Mouse (Mus musculus) urinary bladder, postnatal 36 days (tissue): ENCODE results near the gene Npepl1.

Experiments
- DNase-seq, 2 experiments: peaks; one replicate each; pipeline ENCODE4 v3.0.0; 2022; ENCODE audit warnings: low spot score in 2 of 2, mixed read lengths in 1 of 2

Gene Npepl1

DNA sequence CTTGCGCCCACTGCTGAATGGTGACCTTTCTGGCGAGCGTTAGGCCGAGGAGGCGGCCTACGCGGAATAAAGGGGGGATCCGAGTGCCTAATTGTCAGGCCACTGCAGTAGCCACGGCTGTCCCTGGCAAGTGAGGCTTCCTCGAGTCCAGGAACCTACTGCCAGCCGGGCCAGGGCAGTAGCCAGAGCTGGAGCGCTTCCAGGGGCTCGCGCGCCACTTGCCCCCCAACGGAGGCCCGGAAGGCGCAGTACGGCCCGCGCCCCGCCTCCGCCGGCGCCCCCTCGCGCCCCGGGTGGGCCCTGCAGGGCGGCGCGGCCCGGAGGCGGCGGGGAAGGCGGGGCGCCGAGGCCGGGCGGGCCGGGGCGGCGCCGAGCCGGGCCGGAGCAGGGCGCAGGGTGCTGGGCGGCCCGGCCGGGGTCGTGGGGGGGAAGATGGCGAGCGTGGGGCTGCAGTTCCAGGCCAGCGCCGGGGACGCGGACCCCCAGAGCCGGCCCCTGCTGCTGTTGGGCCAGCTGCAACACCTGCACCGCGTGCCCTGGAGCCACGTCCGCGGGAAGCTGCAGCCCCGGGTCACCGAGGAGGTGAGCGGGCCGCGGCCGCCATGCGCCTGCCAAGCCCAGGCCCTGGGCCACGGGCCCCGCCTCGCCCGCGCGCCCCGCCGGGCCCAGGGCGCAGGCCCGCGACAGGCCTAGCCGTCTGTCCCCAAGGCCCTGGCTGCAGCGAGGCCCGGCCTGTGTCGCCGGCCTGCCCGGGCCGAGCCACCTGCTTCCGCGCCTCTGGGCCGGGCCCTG lies at the start of gene Npepl1:
TSS of gene Npepl1 (plus strand) at position 359 of the 792 bp plus-strand sequence.
- peak; percentile 49 to 65 for DNase-seq

DNA sequence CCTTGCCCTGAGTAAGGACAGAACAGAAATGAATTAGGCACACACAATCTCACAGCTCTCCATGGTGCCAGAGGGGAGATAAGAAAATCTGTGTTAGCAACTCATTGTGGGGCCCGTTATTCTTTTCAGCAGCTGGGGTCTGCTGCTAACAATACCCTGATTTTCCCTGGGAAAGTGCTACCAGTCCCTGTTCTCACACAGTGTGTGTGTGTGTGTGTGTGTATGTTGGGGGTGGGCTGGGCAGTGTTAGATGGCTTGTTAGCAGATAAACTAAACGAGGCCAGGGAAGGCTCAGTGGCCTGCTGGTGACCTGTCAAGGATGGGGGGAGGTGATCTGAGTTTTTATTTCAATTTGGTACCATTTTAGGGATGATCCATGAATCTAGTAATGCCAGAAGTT lies 48.9 kb upstream of the Npepl1 start:
- no peak for DNase-seq

GRCm38 (mm10) chr2:174063074-174063473 lies 47.1 kb upstream of the Npepl1 start:
- peak in 1 of 2 experiments; percentile 40 for DNase-seq

GRCm38 (mm10) chr2:174063527-174064211 lies 46.5 kb upstream of the Npepl1 start:
- DNase-seq, result no peak

- DNase-seq, result no peak
Measured at GRCm38 (mm10) chr2:174067793-174068419, 42.2 kb upstream of the Npepl1 start.

DNA sequence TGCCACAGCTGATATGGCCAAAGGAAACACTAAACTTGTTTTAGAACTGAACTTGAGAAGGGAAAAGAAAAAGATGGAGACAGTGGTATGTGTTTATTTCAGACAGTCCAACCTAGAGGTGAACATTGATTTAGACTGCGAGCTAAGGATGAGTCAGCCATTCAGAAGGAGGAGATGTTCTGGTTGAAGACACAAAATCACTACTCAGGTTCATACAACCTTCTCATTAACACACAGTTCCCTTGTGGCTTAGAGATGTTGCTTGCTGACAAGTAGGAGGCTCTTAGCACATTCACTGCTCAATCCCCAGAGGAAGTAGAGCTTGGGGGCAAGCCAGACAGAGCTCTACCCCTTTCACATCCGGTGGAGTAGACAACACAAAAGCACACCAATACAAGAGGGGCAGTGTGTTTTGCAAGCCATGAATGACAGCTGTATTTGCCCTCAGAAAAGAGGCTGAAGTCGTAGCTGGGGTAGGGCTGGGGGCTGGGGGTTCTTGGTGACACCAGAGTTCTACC lies 40.6 kb upstream of the Npepl1 start:
- no peak for DNase-seq

- no peak for DNase-seq
Measured at GRCm38 (mm10) chr2:174071406-174071805, 38.7 kb upstream of the Npepl1 start.

GRCm38 (mm10) chr2:174073156-174073790 lies 36.9 kb upstream of the Npepl1 start:
- no peak for DNase-seq

GRCm38 (mm10) chr2:174074621-174075020 lies 35.5 kb upstream of the Npepl1 start:
- no peak for DNase-seq

DNA sequence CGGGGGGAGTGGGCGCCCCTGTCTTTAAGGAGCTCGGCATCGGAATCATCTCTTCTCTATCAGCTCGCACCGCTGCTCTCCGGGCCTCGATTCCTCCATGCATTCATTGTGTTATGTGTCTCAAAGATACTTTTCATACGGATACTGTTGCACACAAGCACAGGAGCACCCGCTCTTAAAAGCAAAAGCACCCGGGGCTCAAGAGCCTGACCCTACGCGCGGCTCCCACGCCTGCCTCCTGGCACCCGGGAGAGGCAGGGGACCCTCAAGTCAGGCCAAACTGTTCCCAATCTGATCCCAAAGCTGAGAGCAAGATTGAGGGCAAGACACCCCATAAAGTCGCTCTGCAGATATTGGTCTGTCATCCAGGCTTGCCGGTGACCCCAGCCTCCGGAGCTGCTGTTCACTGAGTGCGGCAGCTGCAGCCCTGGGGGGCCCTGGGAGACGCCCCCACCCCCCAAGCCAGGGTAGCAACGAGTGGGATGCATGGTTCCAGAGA lies 35.0 kb upstream of the Npepl1 start:
- DNase-seq, result no peak

- peak; percentile 95 to 96 for DNase-seq
Measured at GRCm38 (mm10) chr2:174075673-174076432, 34.3 kb upstream of the Npepl1 start, which contains the start of gene Stx16. TSS of gene Stx16 (plus strand) at chr2:174076308.

- DNase-seq, result no peak
Measured at GRCm38 (mm10) chr2:174076433-174076824, 33.7 kb upstream of the Npepl1 start.

DNA sequence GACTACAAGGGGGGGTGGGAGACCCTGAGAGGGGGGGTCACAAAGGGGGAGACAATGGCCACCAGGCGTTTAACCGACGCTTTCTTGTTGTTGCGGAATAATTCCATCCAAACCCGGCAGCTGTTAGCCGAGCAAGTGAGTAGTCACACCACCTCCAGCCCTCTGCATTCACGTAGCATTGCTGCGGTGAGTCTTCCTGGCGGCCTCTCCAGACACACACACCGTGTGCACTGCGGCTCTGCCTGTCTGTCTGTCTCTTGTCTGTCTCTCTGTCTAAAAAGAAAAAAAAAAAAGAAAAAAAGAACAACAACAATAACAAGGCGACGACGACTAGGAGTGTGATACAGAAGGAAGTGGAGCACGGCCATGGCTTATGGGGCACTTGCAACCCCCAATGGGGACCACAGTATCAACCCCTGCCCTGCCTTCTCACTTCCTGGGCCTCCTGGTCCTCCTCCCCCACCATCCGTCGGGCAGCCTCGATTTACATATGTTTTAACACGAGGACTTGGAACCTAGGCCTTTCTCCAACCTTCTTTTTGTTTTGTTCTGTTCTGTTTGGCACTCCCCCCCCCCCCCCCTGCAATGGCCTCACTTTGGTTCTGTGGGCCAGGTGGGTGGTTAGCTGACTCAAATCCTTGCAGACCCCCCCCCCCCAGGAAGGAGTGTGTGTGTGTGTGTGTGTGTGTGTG lies 33.0 kb upstream of the Npepl1 start:
- DNase-seq, result no peak

GRCm38 (mm10) chr2:174077776-174078338 lies 32.3 kb upstream of the Npepl1 start:
- DNase-seq, result no peak

DNA sequence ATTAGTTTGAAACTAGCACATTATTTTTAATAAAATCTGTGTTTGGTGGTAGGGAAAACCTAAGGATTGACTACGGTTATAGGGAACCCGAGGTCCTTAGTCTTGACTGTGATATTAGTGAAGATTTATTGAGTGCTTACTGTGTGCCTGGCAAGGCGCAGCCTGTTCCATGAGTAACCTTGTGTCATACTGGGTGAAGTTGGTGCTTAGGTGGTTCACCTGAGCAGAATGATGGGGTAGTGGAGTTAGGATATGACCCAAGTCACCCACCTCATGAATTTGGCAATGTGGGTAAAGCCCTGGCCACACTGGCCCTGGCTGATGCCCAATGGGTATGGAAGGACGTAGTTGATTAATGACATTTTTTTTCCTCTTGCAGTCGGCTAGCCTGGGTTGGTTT lies 28.3 kb upstream of the Npepl1 start:
- no peak for DNase-seq

GRCm38 (mm10) chr2:174082380-174082918 lies 27.7 kb upstream of the Npepl1 start:
- DNase-seq, result no peak

GRCm38 (mm10) chr2:174095086-174095485 lies 15.1 kb upstream of the Npepl1 start:
- DNase-seq, result no peak

- no peak for DNase-seq
Measured at GRCm38 (mm10) chr2:174102399-174102798, 7.8 kb upstream of the Npepl1 start.

DNA sequence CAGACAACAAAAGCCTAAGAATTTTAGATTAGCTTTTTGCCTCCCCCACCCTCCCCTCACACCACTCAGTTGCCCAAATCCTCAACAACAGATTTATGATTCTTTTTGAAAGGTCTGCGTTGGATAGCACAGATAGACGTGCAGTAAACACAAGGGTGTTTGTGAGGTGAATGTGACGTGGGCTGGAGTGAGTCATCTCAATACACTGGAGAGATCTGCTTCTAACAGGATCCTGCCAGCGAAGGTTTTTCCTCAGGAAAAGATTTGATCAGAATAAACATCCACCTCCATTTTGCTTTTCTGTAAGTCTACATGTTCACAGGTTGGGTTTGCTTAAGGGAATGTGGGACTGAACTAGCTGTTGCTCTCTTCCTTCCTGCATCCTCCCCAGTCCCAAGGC lies 6.6 kb upstream of the Npepl1 start:
- no peak for DNase-seq

DNA sequence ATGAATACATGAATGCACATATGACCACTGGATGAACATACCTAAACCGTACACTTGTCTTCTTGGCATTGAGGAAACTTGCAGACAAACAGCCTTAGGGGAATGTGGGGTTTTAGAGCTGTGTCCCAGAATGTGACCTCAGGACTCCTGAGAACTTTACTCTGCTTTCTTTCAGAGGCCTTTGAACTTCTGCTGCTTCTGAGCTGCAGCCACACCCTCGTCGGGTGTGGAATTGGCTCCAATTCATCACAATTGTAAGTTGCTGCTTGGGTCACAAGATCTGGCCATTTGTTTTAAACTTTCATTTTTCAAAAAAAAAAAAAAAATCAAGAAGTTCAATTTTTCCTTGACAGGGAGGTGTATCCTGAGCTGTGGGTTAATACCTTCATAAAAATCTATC lies 2.8 kb upstream of the Npepl1 start:
- DNase-seq, result no peak
